Mouse (Mus musculus): ENCODE results near the gene Spata25.
"Not testable (repeated sequence)": the region's sequence is repeated elsewhere in the genome, so short reads cannot be mapped to it uniquely, and the experiment has no call there.

Gene Spata25

GRCm38 (mm10) chr2:164855572-164855971 lies 27.2 kb upstream of the Spata25 start:
- DNase-seq (ENCODE audit: low read depth in 1 of 2, low spot score in 2 of 2), result not testable (repeated sequence)

- DNase-seq (ENCODE audit: low read depth in 1 of 2, low spot score in 2 of 2), result no peak
These were observed 21.7 kb upstream of the Spata25 start for GRCm38 (mm10) chr2:164850061-164850460.

- no peak for DNase-seq (ENCODE audit: low read depth in 1 of 2, low spot score in 2 of 2)
These were observed 17.4 kb upstream of the Spata25 start for GRCm38 (mm10) chr2:164845782-164846181.

- DNase-seq (ENCODE audit: low read depth in 1 of 2, low spot score in 2 of 2), result no peak
These were observed 6.8 kb upstream of the Spata25 start for GRCm38 (mm10) chr2:164835164-164835563.

- DNase-seq (ENCODE audit: low read depth in 1 of 2, low spot score in 2 of 2), result no peak
These were observed 6.2 kb upstream of the Spata25 start for GRCm38 (mm10) chr2:164834531-164834930.

GRCm38 (mm10) chr2:164833314-164833959 lies 5.1 kb upstream of the Spata25 start, which contains the start of gene Neurl2:
Neurl2 (minus strand) TSS chr2:164833456.
- DNase-seq (ENCODE audit: low read depth in 1 of 2, low spot score in 2 of 2), result peak; percentile 48 to 76

- peak; percentile 45 to 67 for DNase-seq (ENCODE audit: low read depth in 1 of 2, low spot score in 2 of 2)
These were observed 4.5 kb upstream of the Spata25 start, which contains the start of gene Ctsa for GRCm38 (mm10) chr2:164832748-164833301. Ctsa (plus strand) TSS chr2:164832873.

- DNase-seq (ENCODE audit: low read depth in 1 of 2, low spot score in 2 of 2), result no peak
These were observed 3.9 kb upstream of the Spata25 start for GRCm38 (mm10) chr2:164832032-164832747.

- no peak for DNase-seq (ENCODE audit: low read depth in 1 of 2, low spot score in 2 of 2)
These were observed 2.7 kb upstream of the Spata25 start for GRCm38 (mm10) chr2:164831029-164831428.

- DNase-seq (ENCODE audit: low read depth in 1 of 2, low spot score in 2 of 2), result no peak
These were observed 753 bp upstream of the Spata25 start for GRCm38 (mm10) chr2:164829090-164829489.

GRCm38 (mm10) chr2:164827146-164827850 lies 1.0 kb downstream of the Spata25 start:
- no peak for DNase-seq (ENCODE audit: low read depth in 1 of 2, low spot score in 2 of 2)

- DNase-seq (ENCODE audit: low read depth in 1 of 2, low spot score in 2 of 2), result no peak
These were observed 2.8 kb downstream of the Spata25 start for GRCm38 (mm10) chr2:164825521-164825920.

GRCm38 (mm10) chr2:164823969-164824368 lies 4.4 kb downstream of the Spata25 start:
- no peak for DNase-seq (ENCODE audit: low read depth in 1 of 2, low spot score in 2 of 2)

GRCm38 (mm10) chr2:164823181-164823585 lies 5.2 kb downstream of the Spata25 start:
- no peak for DNase-seq (ENCODE audit: low read depth in 1 of 2, low spot score in 2 of 2)

GRCm38 (mm10) chr2:164822636-164823165 lies 5.6 kb downstream of the Spata25 start, which contains the start of gene Zswim1:
Zswim1 (plus strand) TSS chr2:164822686.
- DNase-seq (ENCODE audit: low read depth in 1 of 2, low spot score in 2 of 2), result peak; percentile 97 to 98

GRCm38 (mm10) chr2:164821060-164821459 lies 7.3 kb downstream of the Spata25 start:
- no peak for DNase-seq (ENCODE audit: low read depth in 1 of 2, low spot score in 2 of 2)

GRCm38 (mm10) chr2:164817703-164818102 lies 10.6 kb downstream of the Spata25 start:
- no peak for DNase-seq (ENCODE audit: low read depth in 1 of 2, low spot score in 2 of 2)

GRCm38 (mm10) chr2:164817206-164817605 lies 11.1 kb downstream of the Spata25 start:
- DNase-seq (ENCODE audit: low read depth in 1 of 2, low spot score in 2 of 2), result no peak

GRCm38 (mm10) chr2:164815821-164816220 lies 12.5 kb downstream of the Spata25 start:
- no peak for DNase-seq (ENCODE audit: low read depth in 1 of 2, low spot score in 2 of 2)

- DNase-seq (ENCODE audit: low read depth in 1 of 2, low spot score in 2 of 2), result peak in 1 of 2 experiments; percentile 31
These were observed 13.0 kb downstream of the Spata25 start for GRCm38 (mm10) chr2:164815348-164815747.

- no peak for DNase-seq (ENCODE audit: low read depth in 1 of 2, low spot score in 2 of 2)
These were observed 14.8 kb downstream of the Spata25 start for GRCm38 (mm10) chr2:164813557-164813956.

Data from monocyte, adult 2 months (primary cell).